Mouse (Mus musculus): ENCODE results near the gene Prpf6. TPM values are rescaled to one million over a fixed set of nuclear protein-coding genes. Genes with fewer than 3 reads are reported as not detected.

Prpf6 gene
- polyA plus RNA-seq, 1 experiment = 80.1 TPM

DNA sequence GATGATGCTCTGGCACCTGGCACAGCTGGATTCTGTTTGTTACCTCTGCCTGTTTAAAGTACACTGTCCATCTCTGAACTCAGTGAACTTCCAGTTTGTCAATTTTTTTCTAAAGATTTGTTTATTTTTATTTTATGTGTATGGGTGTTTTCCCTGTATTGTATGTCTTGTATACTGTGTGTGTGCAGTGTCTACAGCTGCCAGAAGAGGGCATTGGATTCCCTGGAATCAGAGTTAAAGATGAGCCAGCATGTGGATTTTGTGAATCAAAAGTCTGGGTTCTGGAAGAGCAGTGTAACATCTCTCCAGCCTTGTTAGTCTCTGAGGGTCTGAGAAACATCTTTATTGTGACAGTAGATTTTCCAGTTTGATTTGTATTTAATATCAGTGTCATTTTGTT is 31.7 kb downstream of the Prpf6 start:
- TF ChIP-seq CTCF (IDR thresholded peaks at IDR 0.05; ENCODE audit: low read depth, low read length) (no peak), POLR2A (IDR thresholded peaks at IDR 0.05; ENCODE audit: insufficient read depth, low read length) (no peak), EP300 (IDR thresholded peaks at IDR 0.05; ENCODE audit: insufficient read depth, low read depth, low read length) (no peak)
- no peaks in the 10 kb centered on the region for H3K27me3 ChIP-seq (ENCODE audit: control insufficient read depth, insufficient read depth, low read length, poor library complexity, severe bottlenecking)
- H3K36me3 ChIP-seq (ENCODE audit: control insufficient read depth, insufficient read depth, low read length, poor library complexity, severe bottlenecking) = peaks cover 29% of the 10 kb centered on the region
- H3K9ac ChIP-seq (ENCODE audit: low read depth, poor library complexity, severe bottlenecking) = no peak overlapping the region
- no peak overlapping the region for H3K4me3 ChIP-seq (ENCODE audit: low read depth, low read length)
- no peaks in the 10 kb centered on the region for H3K4me1 ChIP-seq (ENCODE audit: control insufficient read depth, insufficient read depth, low read length)
- no peak overlapping the region for H3K27ac ChIP-seq (ENCODE audit: insufficient read depth, low read length)
- no peaks in the 10 kb centered on the region for H3K9me3 ChIP-seq (replicated peaks; ENCODE audit: control insufficient read depth, insufficient read depth, low read length, poor library complexity, severe bottlenecking)

DNA sequence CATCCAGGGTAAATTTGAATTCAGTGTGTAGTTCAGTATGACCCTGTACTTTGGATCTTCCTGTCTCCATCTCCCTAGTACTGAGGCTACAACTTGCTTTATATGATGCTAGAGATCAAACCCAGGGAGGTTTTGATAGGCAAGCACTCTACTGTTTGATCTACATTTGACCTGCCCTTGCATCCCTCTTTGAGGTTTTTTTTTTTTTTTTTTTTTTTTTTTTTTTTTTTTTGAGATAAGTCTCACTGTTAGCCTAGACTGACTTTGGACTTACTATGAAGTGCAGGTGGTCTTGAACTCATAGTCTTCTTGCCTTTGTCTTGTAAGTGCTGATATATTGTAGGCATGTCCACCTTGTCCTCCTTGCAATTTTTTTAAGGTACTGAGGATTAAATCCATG is 36.8 kb downstream of the Prpf6 start:
- Histone ChIP-seq H3K9me3 (replicated peaks; ENCODE audit: control insufficient read depth, insufficient read depth, low read length, poor library complexity, severe bottlenecking) (no peaks in the 10 kb centered on the region), H3K4me1 (ENCODE audit: control insufficient read depth, insufficient read depth, low read length) (no peaks in the 10 kb centered on the region), H3K4me3 (ENCODE audit: low read depth, low read length) (no peak overlapping the region), H3K27me3 (ENCODE audit: control insufficient read depth, insufficient read depth, low read length, poor library complexity, severe bottlenecking) (no peaks in the 10 kb centered on the region), H3K36me3 (ENCODE audit: control insufficient read depth, insufficient read depth, low read length, poor library complexity, severe bottlenecking) (peaks cover 25% of the 10 kb centered on the region), H3K9ac (ENCODE audit: low read depth, poor library complexity, severe bottlenecking) (no peak overlapping the region), H3K27ac (ENCODE audit: insufficient read depth, low read length) (no peak overlapping the region)
- TF ChIP-seq POLR2A (IDR thresholded peaks at IDR 0.05; ENCODE audit: insufficient read depth, low read length) = no peak
- TF ChIP-seq CTCF (IDR thresholded peaks at IDR 0.05; ENCODE audit: low read depth, low read length) = no peak
- TF ChIP-seq EP300 (IDR thresholded peaks at IDR 0.05; ENCODE audit: insufficient read depth, low read depth, low read length) = no peak

DNA sequence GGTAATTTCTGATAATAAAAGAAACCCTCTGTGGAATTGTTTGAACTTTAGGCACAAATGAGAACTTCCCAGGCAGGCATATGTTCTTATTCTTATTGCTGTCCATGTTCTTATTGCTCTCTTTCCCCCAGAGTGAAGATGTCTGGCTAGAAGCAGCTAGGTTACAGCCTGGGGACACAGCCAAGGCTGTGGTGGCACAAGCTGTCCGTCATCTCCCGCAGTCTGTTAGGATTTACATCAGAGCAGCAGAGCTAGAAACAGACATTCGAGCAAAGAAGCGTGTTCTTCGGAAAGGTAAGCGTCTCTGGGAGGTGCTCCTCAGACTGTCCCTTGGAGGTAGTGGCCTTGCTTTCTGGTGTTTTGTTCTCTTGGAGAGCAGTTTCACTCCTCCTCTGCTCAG is 41.0 kb downstream of the Prpf6 start:
- Histone ChIP-seq H3K36me3 (ENCODE audit: control insufficient read depth, insufficient read depth, low read length, poor library complexity, severe bottlenecking) (peaks cover 44% of the 10 kb centered on the region), H3K27ac (ENCODE audit: insufficient read depth, low read length) (no peak overlapping the region)
- TF ChIP-seq EP300 (IDR thresholded peaks at IDR 0.05; ENCODE audit: insufficient read depth, low read depth, low read length) = no peak
- no peak for TF ChIP-seq POLR2A (IDR thresholded peaks at IDR 0.05; ENCODE audit: insufficient read depth, low read length)
- TF ChIP-seq CTCF (IDR thresholded peaks at IDR 0.05; ENCODE audit: low read depth, low read length) = no peak

DNA sequence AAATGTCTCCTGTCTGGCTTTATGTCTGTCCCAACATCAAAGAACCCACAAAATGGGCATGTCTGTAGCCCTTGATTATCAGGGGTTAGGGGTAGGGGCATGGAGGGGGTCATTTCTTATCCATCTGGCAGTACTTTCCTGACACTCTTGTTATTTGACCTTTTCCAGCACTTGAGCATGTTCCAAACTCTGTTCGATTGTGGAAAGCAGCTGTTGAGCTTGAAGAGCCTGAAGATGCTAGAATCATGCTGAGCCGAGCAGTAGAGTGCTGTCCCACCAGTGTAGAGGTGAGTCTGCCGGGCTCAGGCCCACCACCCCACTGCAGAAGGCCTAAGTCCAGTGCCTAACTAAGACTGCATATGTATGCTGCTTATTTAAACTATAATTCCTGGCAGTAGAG is 44.2 kb downstream of the Prpf6 start:
- TF ChIP-seq POLR2A (IDR thresholded peaks at IDR 0.05; ENCODE audit: insufficient read depth, low read length) = no peak
- no peak for TF ChIP-seq CTCF (IDR thresholded peaks at IDR 0.05; ENCODE audit: low read depth, low read length)
- TF ChIP-seq EP300 (IDR thresholded peaks at IDR 0.05; ENCODE audit: insufficient read depth, low read depth, low read length) = no peak
- Histone ChIP-seq H3K9me3 (replicated peaks; ENCODE audit: control insufficient read depth, insufficient read depth, low read length, poor library complexity, severe bottlenecking) (no peaks in the 10 kb centered on the region), H3K4me3 (ENCODE audit: low read depth, low read length) (no peak overlapping the region), H3K27ac (ENCODE audit: insufficient read depth, low read length) (no peak overlapping the region), H3K9ac (ENCODE audit: low read depth, poor library complexity, severe bottlenecking) (no peak overlapping the region), H3K27me3 (ENCODE audit: control insufficient read depth, insufficient read depth, low read length, poor library complexity, severe bottlenecking) (no peaks in the 10 kb centered on the region), H3K36me3 (ENCODE audit: control insufficient read depth, insufficient read depth, low read length, poor library complexity, severe bottlenecking) (peaks cover 55% of the 10 kb centered on the region), H3K4me1 (ENCODE audit: control insufficient read depth, insufficient read depth, low read length) (no peaks in the 10 kb centered on the region)

More for the DNA sequence above, 41.0 kb downstream of the Prpf6 start:
- H3K4me1 ChIP-seq (ENCODE audit: control insufficient read depth, insufficient read depth, low read length) = no peaks in the 10 kb centered on the region
- no peaks in the 10 kb centered on the region for H3K27me3 ChIP-seq (ENCODE audit: control insufficient read depth, insufficient read depth, low read length, poor library complexity, severe bottlenecking)
- no peaks in the 10 kb centered on the region for H3K9me3 ChIP-seq (replicated peaks; ENCODE audit: control insufficient read depth, insufficient read depth, low read length, poor library complexity, severe bottlenecking)
- no peak overlapping the region for H3K9ac ChIP-seq (ENCODE audit: low read depth, poor library complexity, severe bottlenecking)
- H3K4me3 ChIP-seq (ENCODE audit: low read depth, low read length) = no peak overlapping the region

DNA sequence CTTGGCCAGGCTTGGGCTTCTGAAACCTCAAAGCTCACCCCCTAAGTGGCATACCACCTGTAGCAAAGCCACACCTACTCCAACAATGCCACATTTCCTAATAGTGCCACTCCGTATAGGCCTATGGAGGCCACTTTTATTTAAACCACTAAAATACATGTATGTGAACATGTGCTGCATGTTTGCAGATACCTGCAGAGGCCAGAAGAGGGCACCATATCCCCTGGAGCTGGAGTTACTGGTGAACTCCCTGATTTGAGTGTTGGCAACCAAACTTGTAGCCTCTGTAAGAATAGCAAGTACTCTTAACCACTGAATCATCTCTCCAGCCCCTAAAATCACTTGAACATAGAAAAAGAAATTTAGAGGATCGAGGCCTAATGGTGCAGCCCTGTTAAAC is 52.7 kb downstream of the Prpf6 start:
- Histone ChIP-seq H3K27ac (ENCODE audit: insufficient read depth, low read length) (no peak overlapping the region), H3K27me3 (ENCODE audit: control insufficient read depth, insufficient read depth, low read length, poor library complexity, severe bottlenecking) (no peaks in the 10 kb centered on the region), H3K9ac (ENCODE audit: low read depth, poor library complexity, severe bottlenecking) (no peak overlapping the region), H3K4me3 (ENCODE audit: low read depth, low read length) (no peak overlapping the region), H3K4me1 (ENCODE audit: control insufficient read depth, insufficient read depth, low read length) (no peaks in the 10 kb centered on the region), H3K36me3 (ENCODE audit: control insufficient read depth, insufficient read depth, low read length, poor library complexity, severe bottlenecking) (peaks cover 33% of the 10 kb centered on the region), H3K9me3 (replicated peaks; ENCODE audit: control insufficient read depth, insufficient read depth, low read length, poor library complexity, severe bottlenecking) (no peaks in the 10 kb centered on the region)
- TF ChIP-seq CTCF (IDR thresholded peaks at IDR 0.05; ENCODE audit: low read depth, low read length) (peak; percentile 52), EP300 (IDR thresholded peaks at IDR 0.05; ENCODE audit: insufficient read depth, low read depth, low read length) (no peak)

DNA sequence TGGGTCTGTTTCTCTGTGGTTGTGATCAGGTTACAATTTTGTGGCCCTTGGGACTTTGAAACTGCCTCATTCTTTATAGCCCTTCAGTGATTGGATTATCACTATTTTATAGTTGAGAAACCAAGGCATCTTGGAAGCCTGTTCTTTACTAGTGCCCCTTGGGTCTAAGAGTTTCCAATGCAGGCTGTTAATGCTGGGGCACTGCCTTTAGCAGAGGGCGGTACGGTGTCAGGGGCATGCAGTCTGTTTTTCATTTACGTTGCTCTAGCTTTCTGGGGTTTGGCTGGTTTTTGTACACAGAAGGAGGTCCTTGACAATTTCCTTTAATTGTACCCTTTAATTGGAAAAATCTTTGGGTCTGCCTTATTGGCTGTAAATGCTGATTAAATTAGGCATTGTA is 54.0 kb downstream of the Prpf6 start:
- no peak overlapping the region for H3K9ac ChIP-seq (ENCODE audit: low read depth, poor library complexity, severe bottlenecking)
- TF ChIP-seq CTCF (IDR thresholded peaks at IDR 0.05; ENCODE audit: low read depth, low read length) = no peak
- no peak for TF ChIP-seq POLR2A (IDR thresholded peaks at IDR 0.05; ENCODE audit: insufficient read depth, low read length)
- no peak for TF ChIP-seq EP300 (IDR thresholded peaks at IDR 0.05; ENCODE audit: insufficient read depth, low read depth, low read length)
- H3K36me3 ChIP-seq (ENCODE audit: control insufficient read depth, insufficient read depth, low read length, poor library complexity, severe bottlenecking) = peaks cover 41% of the 10 kb centered on the region
- no peak overlapping the region for H3K4me3 ChIP-seq (ENCODE audit: low read depth, low read length)
- no peak overlapping the region for H3K27ac ChIP-seq (ENCODE audit: insufficient read depth, low read length)
- H3K4me1 ChIP-seq (ENCODE audit: control insufficient read depth, insufficient read depth, low read length) = no peaks in the 10 kb centered on the region
- no peaks in the 10 kb centered on the region for H3K27me3 ChIP-seq (ENCODE audit: control insufficient read depth, insufficient read depth, low read length, poor library complexity, severe bottlenecking)
- no peaks in the 10 kb centered on the region for H3K9me3 ChIP-seq (replicated peaks; ENCODE audit: control insufficient read depth, insufficient read depth, low read length, poor library complexity, severe bottlenecking)

Data from ES-Bruce4 (cell line).